Mouse (Mus musculus): Measurements from ENCODE around the gene Sgo2b. TPM values are rescaled to one million over a fixed set of nuclear protein-coding genes. Genes with fewer than 3 reads are reported as not detected.
"Not testable (repeated sequence)": the region's sequence is repeated elsewhere in the genome, so short reads cannot be mapped to it uniquely, and the experiment has no call there.

The Sgo2b gene
- total RNA-seq (2017) = not detected in 2 replicates

- no peak for ATAC-seq (replicated peaks; ENCODE audit: low read depth, poor library complexity, severe bottlenecking)
Measured at GRCm38 (mm10) chr8:63951626-63952377, at the start of gene Sgo2b. Gene Sgo2b, minus strand, starts transcription at chr8:63952248.

GRCm38 (mm10) chr8:63970612-63971391 is 18.8 kb upstream of the Sgo2b start:
- not testable (repeated sequence) for ATAC-seq (replicated peaks; ENCODE audit: low read depth, poor library complexity, severe bottlenecking)

DNA sequence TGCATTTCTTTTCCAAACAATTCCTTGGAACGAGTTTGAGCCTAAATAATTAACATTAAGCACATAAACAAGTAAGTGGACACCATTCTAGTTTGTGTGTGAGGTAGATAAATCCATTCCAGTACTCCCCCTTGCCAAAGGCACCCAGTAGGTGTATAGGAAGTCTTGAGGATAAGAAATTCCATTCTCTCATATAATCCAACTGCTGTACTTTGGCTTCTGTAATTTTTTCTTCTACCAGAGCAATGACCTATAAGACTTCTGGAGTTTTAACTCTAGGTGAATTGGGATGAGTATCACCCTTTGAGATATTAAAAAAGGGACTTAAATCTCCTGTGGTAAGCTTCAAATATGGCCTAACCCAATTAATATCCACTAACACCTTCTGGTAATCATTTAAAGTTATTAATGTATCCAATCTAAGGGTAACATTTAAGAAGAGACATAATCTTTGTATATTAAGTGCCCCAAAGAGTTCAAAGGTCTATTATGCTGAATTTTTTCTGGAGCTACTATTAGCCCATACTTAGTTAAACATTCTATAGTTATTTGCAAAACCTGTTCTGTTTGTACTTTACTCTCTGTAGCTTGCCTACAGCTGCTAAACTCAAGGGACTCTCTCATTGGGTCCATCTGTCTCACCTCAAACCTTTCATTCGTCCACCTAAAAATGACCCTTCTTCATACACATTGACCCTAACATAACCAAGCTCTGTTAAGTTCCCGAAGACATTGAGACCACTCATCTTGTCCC is 9.2 kb upstream of the Sgo2b start:
- ATAC-seq (replicated peaks; ENCODE audit: low read depth, poor library complexity, severe bottlenecking) = no peak

DNA sequence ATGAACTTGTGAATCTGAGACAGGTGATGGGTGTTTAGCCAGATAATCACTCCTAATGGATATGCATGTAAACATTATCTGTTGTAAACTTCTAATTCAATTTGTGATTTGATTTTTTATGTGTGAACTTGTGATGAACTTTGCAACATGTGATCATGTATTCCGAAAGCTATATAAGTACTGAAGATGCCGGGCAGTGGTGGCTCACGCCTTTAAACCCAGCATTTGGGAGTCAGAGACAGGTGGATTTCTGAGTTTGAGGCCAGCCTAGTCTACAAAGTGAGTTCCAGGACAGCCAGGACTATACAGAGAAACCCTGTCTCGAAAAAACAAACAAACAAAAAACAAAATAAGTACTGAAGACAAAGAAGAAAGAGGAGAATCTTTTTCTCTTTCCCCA is 1.8 kb upstream of the Sgo2b start:
- ATAC-seq (replicated peaks; ENCODE audit: low read depth, poor library complexity, severe bottlenecking) = not testable (repeated sequence)

DNA sequence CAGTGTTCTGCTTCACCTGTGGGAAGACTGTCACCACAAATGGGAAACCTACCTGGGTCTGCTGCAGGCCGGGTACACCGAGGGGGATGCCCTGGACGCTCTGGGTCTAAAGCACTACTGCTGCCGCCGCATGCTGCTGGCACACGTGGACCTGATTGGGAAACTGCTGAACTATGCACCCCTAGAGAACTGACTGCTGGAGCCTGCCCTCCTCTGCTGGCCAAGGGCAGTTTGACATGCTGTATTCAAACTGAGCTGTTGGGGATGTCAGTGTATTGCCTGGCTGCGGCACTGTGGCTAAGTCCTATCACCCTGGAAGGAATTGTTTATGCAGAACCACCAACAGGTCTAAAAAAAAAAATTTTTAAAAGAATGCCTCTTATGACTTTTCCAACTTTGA is 18.9 kb downstream of the Sgo2b start:
- no peak for ATAC-seq (replicated peaks; ENCODE audit: low read depth, poor library complexity, severe bottlenecking)

DNA sequence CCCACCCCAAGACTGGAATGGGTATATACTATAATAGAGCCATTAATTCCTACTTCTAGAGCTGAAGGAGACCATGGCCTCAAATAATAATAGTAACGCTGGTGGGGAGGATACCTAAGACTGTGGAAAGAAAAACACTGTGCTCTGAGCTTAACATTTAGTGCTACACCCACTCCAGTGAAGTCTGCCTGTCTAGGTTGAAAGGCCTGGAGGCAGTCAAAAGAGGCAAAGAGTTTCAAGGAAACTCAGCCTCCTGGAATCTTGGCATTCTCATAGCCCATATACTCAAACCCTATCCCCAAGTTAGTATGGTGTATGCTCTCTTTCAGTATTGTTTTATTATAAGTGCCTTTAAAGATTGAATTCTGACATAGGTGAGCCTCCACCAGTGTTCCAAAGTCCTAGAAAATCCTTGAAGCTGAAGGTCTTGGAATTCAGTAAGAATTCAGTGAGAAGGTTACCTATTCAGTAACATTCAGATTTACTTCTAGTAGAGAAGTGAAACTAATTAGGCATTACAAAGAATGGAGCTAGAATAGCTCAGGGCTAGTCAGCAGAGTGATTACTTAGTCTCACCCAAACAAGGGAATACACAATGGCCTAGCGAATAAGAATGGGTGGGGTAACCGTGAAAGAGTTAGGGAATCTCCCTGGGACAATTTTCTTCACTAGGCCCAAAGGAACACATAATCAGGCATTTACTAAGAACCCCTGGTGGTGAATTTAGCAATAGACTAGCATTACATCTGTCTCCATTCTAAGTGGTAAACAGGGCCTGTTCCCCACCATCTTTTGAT is 22.5 kb downstream of the Sgo2b start:
- no peak for ATAC-seq (replicated peaks; ENCODE audit: low read depth, poor library complexity, severe bottlenecking)

DNA sequence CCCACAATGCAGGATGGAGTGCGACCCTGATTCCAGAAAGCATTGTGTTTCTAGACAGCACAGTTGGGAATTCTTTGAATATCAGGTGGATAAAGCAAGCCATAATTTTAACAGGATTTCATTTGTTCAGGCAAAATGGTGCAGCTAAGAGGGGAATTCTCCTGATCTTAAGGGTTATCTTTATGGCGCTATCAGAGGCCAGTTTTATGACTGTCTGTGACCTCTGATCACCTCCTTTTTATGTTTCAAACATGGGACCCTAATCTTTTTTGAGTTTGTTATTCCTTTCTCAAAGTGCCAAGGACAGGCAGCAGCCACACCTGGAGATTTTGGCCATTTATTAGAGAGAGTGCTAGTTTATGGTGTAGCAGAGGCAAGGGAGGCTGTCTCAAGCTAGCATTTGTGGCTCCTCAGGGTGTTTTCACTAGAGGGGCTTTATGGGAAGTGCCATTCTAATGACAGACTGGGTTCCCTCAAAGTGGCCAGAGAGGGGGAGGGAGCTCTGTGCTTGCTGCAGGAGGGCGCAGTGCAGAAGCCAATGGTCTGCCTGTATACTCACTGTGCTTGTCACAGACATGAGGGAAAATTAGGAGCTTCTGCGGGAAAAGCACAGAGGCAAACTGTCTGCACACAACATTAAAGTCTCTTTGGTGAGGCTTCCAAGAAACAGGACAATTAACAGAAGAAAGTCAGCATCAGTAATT is 30.6 kb downstream of the Sgo2b start:
- ATAC-seq (replicated peaks; ENCODE audit: low read depth, poor library complexity, severe bottlenecking) = no peak

DNA sequence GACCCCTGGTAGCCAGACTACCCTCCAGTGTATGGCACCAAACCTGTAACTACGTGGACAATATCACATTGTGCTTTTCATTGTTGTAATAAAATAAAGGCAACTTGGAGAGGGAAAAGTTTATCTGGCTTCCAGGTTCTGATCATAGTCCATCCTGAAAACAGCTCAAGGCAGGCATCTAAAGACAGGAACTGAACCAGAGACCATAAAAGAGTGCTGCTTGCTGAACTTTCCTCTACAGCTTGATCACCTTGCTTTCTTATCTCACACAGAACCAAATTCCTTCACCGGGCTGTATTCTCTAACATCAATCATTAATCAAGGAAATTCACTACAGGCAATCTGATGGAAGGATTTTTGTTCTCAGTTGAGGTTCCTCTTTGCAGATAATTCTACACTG is 57.0 kb downstream of the Sgo2b start:
- no peak for ATAC-seq (replicated peaks; ENCODE audit: low read depth, poor library complexity, severe bottlenecking)

GRCm38 (mm10) chr8:63878353-63878752 is 73.7 kb downstream of the Sgo2b start:
- no peak for ATAC-seq (replicated peaks; ENCODE audit: low read depth, poor library complexity, severe bottlenecking)

DNA sequence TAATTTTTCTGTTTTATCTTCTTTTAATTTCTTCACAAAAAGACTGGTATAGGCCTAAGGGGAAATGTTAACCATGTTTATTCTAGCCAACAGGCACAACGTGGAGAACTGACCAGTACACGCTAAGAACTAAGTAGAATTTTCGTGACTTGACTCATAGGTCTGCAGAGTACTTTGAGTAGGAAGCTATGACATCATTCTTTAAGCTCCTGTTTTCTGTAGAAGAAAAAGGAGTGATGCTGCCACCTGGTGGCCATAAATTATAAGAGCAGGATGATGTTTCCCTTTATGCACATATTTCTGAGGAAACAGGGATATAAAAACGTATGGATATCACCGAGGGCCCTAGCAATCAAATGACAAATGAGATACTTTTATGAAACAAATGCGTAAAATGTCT is 74.7 kb downstream of the Sgo2b start:
- ATAC-seq (replicated peaks; ENCODE audit: low read depth, poor library complexity, severe bottlenecking) = peak; percentile 94

- ATAC-seq (replicated peaks; ENCODE audit: low read depth, poor library complexity, severe bottlenecking) = 0 out of 2 replicates have a peak, but pooled peaks have one; percentile 18
Measured at GRCm38 (mm10) chr8:63876949-63877348, 75.1 kb downstream of the Sgo2b start.
